Mouse (Mus musculus) embryonic facial prominence, embryonic 12.5 days (tissue): ENCODE results near the gene Sept7. TPM values are rescaled to one million over a fixed set of nuclear protein-coding genes. Genes with fewer than 3 reads are reported as not detected.

Source experiments
- ATAC-seq: fragments of 200-750 bp; cut with Nextera tagmentation; 2 replicates; pipeline ENCODE4 v1.8.0; 2017; ENCODE audit not compliant: insufficient number of reproducible peaks, insufficient read depth, low FRiP score, low TSS enrichment
- H3K27ac ChIP-seq: fragments of 300-500 bp; sonication (generic); 2 replicates; pipeline ENCODE4 v1.5.1; 2016; ENCODE audit warnings: mild to moderate bottlenecking
- H3K27me3 ChIP-seq: fragments of 300-500 bp; sonication (generic); 2 replicates; pipeline ENCODE4 v1.6.1; 2016; ENCODE audit warnings: mild to moderate bottlenecking, moderate library complexity
- H3K36me3 ChIP-seq: fragments of 300-500 bp; sonication (generic); 2 replicates; pipeline ENCODE4 v1.6.1; 2016; ENCODE audit warnings: mild to moderate bottlenecking
- H3K4me1 ChIP-seq: fragments of 300-500 bp; sonication (generic); 2 replicates; pipeline ENCODE4 v1.6.1; 2016
- H3K4me2 ChIP-seq: fragments of 300-500 bp; sonication (generic); replicated peaks from 2 replicates; pipeline ENCODE4 v1.6.1; 2016; ENCODE audit warnings: mild to moderate bottlenecking, moderate library complexity
- H3K4me3 ChIP-seq: fragments of 300-500 bp; sonication (generic); 2 replicates; pipeline ENCODE4 v1.5.1; 2016; ENCODE audit warnings: mild to moderate bottlenecking
- H3K9ac ChIP-seq: fragments of 300-500 bp; sonication (generic); 2 replicates; pipeline ENCODE4 v1.6.1; 2016; ENCODE audit warnings: mild to moderate bottlenecking, moderate library complexity
- H3K9me3 ChIP-seq: fragments of 300-500 bp; sonication (generic); 2 replicates; pipeline ENCODE4 v1.6.1; 2016; ENCODE audit warnings: mild to moderate bottlenecking, moderate library complexity
- WGBS: fragments of 180-500 bp; shearing (Covaris S2); methylation state at CpG from one replicate; pipeline ENCODE4 v1.1.7; 2016; 5-methylcytosine and 5-hydroxymethylcytosine counted together
- polyA plus RNA-seq: library from polyadenylated mRNA; unstranded; fragments of >200 nt; fragmentation: Nextera tagmentation; extraction: Ambion mirVana; gene quantifications from 2 replicates; pipeline ENCODE4 v1.2.1, GENCODE M21; 2016

Sept7 gene
- polyA plus RNA-seq: 287 and 310 TPM in 2 replicates

- H3K4me3 ChIP-seq: peak within 1 kb of the TSS; percentile 97
- peak within 1 kb of the TSS; percentile 98 for H3K9ac ChIP-seq
- no peaks in the 10 kb centered on the region for H3K9me3 ChIP-seq
- H3K27ac ChIP-seq: peak within 1 kb of the TSS; percentile 100
- ATAC-seq: peak; percentile 99
- under 1% methylated on average over 54 of the region's 54 CpGs for WGBS
- H3K27me3 ChIP-seq: no peaks in the 10 kb centered on the region
- no peaks in the 10 kb centered on the region for H3K36me3 ChIP-seq
- H3K4me2 ChIP-seq: peak within 1 kb of the TSS; percentile 67
- H3K4me1 ChIP-seq: peaks cover 12% of the 10 kb centered on the region
These were observed at the start of gene Sept7 for GRCm38 (mm10) chr9:25252283-25252726. Sept7 (plus strand) TSS chr9:25252439.

- 75% methylated on average over 8 of the region's 8 CpGs for WGBS
- ATAC-seq: no peak
- H3K27ac ChIP-seq: no peak overlapping the region
These were observed 44.0 kb upstream of the Sept7 start for GRCm38 (mm10) chr9:25208087-25208803.

GRCm38 (mm10) chr9:25212309-25213163 lies 39.7 kb upstream of the Sept7 start:
- peak overlapping the region; percentile 51 for H3K27ac ChIP-seq
- no peak overlapping the region for H3K4me3 ChIP-seq
- H3K4me1 ChIP-seq: peaks cover 18% of the 10 kb centered on the region; the same call in 1 of the 2 replicates
- WGBS: 57% methylated on average over 9 of the region's 9 CpGs
- ATAC-seq: peak; percentile 72; the same call in 1 of the 2 replicates
- H3K4me2 ChIP-seq: no peak overlapping the region
- no peaks in the 10 kb centered on the region for H3K27me3 ChIP-seq
- no peak overlapping the region for H3K9ac ChIP-seq
- H3K36me3 ChIP-seq: no peaks in the 10 kb centered on the region
- no peaks in the 10 kb centered on the region for H3K9me3 ChIP-seq

More at GRCm38 (mm10) chr9:25208087-25208803, 44.0 kb upstream of the Sept7 start:
- H3K9ac ChIP-seq: no peak overlapping the region
- H3K27me3 ChIP-seq: no peaks in the 10 kb centered on the region
- H3K4me3 ChIP-seq: no peak overlapping the region
- H3K9me3 ChIP-seq: no peaks in the 10 kb centered on the region
- H3K36me3 ChIP-seq: no peaks in the 10 kb centered on the region
- peaks cover 13% of the 10 kb centered on the region; the same call in 1 of the 2 replicates for H3K4me1 ChIP-seq
- H3K4me2 ChIP-seq: no peak overlapping the region

GRCm38 (mm10) chr9:25213164-25213557 lies 39.1 kb upstream of the Sept7 start:
- peak overlapping the region; percentile 51 for H3K27ac ChIP-seq
- peak; percentile 41; the same call in 1 of the 2 replicates for ATAC-seq
- H3K9ac ChIP-seq: no peak overlapping the region
- H3K27me3 ChIP-seq: no peaks in the 10 kb centered on the region
- peaks cover 18% of the 10 kb centered on the region; the same call in 1 of the 2 replicates for H3K4me1 ChIP-seq
- H3K4me2 ChIP-seq: no peak overlapping the region
- H3K36me3 ChIP-seq: no peaks in the 10 kb centered on the region
- H3K9me3 ChIP-seq: no peaks in the 10 kb centered on the region
- H3K4me3 ChIP-seq: no peak overlapping the region

- ATAC-seq: no peak
- Histone ChIP-seq H3K4me1 (peaks cover 18% of the 10 kb centered on the region; the same call in 1 of the 2 replicates), H3K4me3 (no peak overlapping the region), H3K27me3 (no peaks in the 10 kb centered on the region), H3K4me2 (no peak overlapping the region), H3K36me3 (no peaks in the 10 kb centered on the region), H3K27ac (no peak overlapping the region), H3K9ac (no peak overlapping the region), H3K9me3 (no peaks in the 10 kb centered on the region)
- WGBS: 33% methylated on average over 3 of the region's 3 CpGs
These were observed 36.8 kb upstream of the Sept7 start for GRCm38 (mm10) chr9:25215411-25215810.

- no peak overlapping the region for H3K9ac ChIP-seq
- 17% methylated on average over 2 of the region's 2 CpGs for WGBS
- no peak for ATAC-seq
These were observed 36.0 kb upstream of the Sept7 start for GRCm38 (mm10) chr9:25216210-25216609.

GRCm38 (mm10) chr9:25218954-25219353 lies 33.3 kb upstream of the Sept7 start:
- no peak overlapping the region for H3K9ac ChIP-seq
- no peaks in the 10 kb centered on the region for H3K9me3 ChIP-seq
- H3K4me2 ChIP-seq: no peak overlapping the region
- H3K27ac ChIP-seq: no peak overlapping the region
- 54% methylated on average over 3 of the region's 3 CpGs for WGBS
- no peaks in the 10 kb centered on the region for H3K36me3 ChIP-seq
- H3K4me3 ChIP-seq: no peak overlapping the region
- H3K4me1 ChIP-seq: no peaks in the 10 kb centered on the region
- no peak for ATAC-seq
- no peaks in the 10 kb centered on the region for H3K27me3 ChIP-seq

More at GRCm38 (mm10) chr9:25216210-25216609, 36.0 kb upstream of the Sept7 start:
- Histone ChIP-seq H3K4me1 (peaks cover 18% of the 10 kb centered on the region; the same call in 1 of the 2 replicates), H3K36me3 (no peaks in the 10 kb centered on the region), H3K4me3 (no peak overlapping the region), H3K27me3 (no peaks in the 10 kb centered on the region), H3K27ac (no peak overlapping the region), H3K4me2 (no peak overlapping the region), H3K9me3 (no peaks in the 10 kb centered on the region)

GRCm38 (mm10) chr9:25219882-25220281 lies 32.4 kb upstream of the Sept7 start:
- no peaks in the 10 kb centered on the region for H3K36me3 ChIP-seq
- H3K27ac ChIP-seq: no peak overlapping the region
- no peak overlapping the region for H3K4me2 ChIP-seq
- no peak overlapping the region for H3K9ac ChIP-seq
- ATAC-seq: no peak
- no peaks in the 10 kb centered on the region for H3K9me3 ChIP-seq
- no peaks in the 10 kb centered on the region for H3K4me1 ChIP-seq
- H3K4me3 ChIP-seq: no peak overlapping the region
- H3K27me3 ChIP-seq: no peaks in the 10 kb centered on the region
- 66% methylated on average over 5 of the region's 5 CpGs for WGBS

- Histone ChIP-seq H3K4me3 (no peak overlapping the region), H3K27me3 (no peaks in the 10 kb centered on the region), H3K27ac (no peak overlapping the region), H3K9me3 (no peaks in the 10 kb centered on the region), H3K4me2 (no peak overlapping the region), H3K36me3 (no peaks in the 10 kb centered on the region), H3K9ac (no peak overlapping the region), H3K4me1 (no peaks in the 10 kb centered on the region)
- ATAC-seq: no peak
- WGBS: 84% methylated on average over 4 of the region's 4 CpGs
These were observed 27.3 kb upstream of the Sept7 start for GRCm38 (mm10) chr9:25224959-25225358.

GRCm38 (mm10) chr9:25229740-25230139 lies 22.5 kb upstream of the Sept7 start:
- H3K9ac ChIP-seq: no peak overlapping the region
- no peak overlapping the region for H3K4me3 ChIP-seq
- no peak overlapping the region for H3K4me2 ChIP-seq
- no peaks in the 10 kb centered on the region for H3K27me3 ChIP-seq
- WGBS: 85% methylated on average over 6 of the region's 6 CpGs
- H3K36me3 ChIP-seq: no peaks in the 10 kb centered on the region
- H3K9me3 ChIP-seq: no peaks in the 10 kb centered on the region
- no peak overlapping the region for H3K27ac ChIP-seq
- no peaks in the 10 kb centered on the region for H3K4me1 ChIP-seq
- ATAC-seq: no peak

GRCm38 (mm10) chr9:25230213-25231039 lies 21.8 kb upstream of the Sept7 start:
- H3K4me1 ChIP-seq: no peaks in the 10 kb centered on the region
- no peak overlapping the region for H3K27ac ChIP-seq
- no peak overlapping the region for H3K9ac ChIP-seq
- no peaks in the 10 kb centered on the region for H3K36me3 ChIP-seq
- H3K4me3 ChIP-seq: no peak overlapping the region
- no peak for ATAC-seq
- no peak overlapping the region for H3K4me2 ChIP-seq
- WGBS: 79% methylated on average over 10 of the region's 10 CpGs
- no peaks in the 10 kb centered on the region for H3K9me3 ChIP-seq
- H3K27me3 ChIP-seq: no peaks in the 10 kb centered on the region
